8 mouse cellular contexts compared by ENCODE assay signal in the genomic region with DNA sequence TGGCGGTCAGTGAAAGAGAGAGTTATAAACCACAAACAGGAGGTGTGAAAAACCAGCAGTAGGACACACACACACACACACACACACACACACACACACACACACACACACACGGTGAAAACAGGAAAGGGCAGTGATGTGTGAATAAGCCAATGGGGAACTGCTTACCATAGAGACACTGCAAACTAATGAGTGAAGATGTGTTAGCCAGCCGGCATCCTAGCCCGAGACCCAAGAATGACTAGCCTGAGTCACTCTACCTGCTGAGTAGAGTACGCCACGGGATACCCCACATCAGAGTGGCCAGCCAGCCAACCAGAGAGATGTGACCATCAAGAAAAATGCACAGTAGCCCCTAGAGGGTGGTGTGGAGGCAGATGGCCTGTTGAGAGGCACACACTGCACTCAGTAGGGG. TPM values are rescaled to one million over a fixed set of nuclear protein-coding genes. Genes with fewer than 3 reads are reported as not detected.
A peak's percentile ranks its signal among the peaks of the same experiment; 100 is the strongest.
DNase-seq lines count a peak whose midpoint lies in the region; ATAC-seq lines count a peak whose summit lies in the region.

No protein-coding gene starts in this region.

- no peak for DNase-seq in heart, embryonic 10.5 days (ENCODE audit: low spot score)
- DNase-seq in heart, postnatal 4 days: no peak
- DNase-seq in B cell, adult 2 months: peak; percentile 52
- no peak for DNase-seq in embryonic facial prominence, embryonic 10.5 days (ENCODE audit: low spot score)
- no peak for DNase-seq in testis, postnatal 14 days (ENCODE audit: low spot score)

- H3K9ac ChIP-seq in liver, embryonic 12.5 days: no peak overlapping the region
- H3K9ac ChIP-seq in stomach, embryonic 15.5 days: no peak overlapping the region

- no peaks in the 10 kb centered on the region for H3K36me3 ChIP-seq in heart, embryonic 10.5 days
- no peaks in the 10 kb centered on the region; the same call in 1 of the 2 replicates for H3K36me3 ChIP-seq in embryonic facial prominence, embryonic 10.5 days (replicated peaks)
- no peaks in the 10 kb centered on the region for H3K36me3 ChIP-seq in liver, embryonic 12.5 days
- H3K36me3 ChIP-seq in stomach, embryonic 15.5 days: no peaks in the 10 kb centered on the region

- no peaks in the 10 kb centered on the region for H3K9me3 ChIP-seq in heart, embryonic 10.5 days
- no peaks in the 10 kb centered on the region for H3K9me3 ChIP-seq in embryonic facial prominence, embryonic 10.5 days
- no peaks in the 10 kb centered on the region for H3K9me3 ChIP-seq in liver, embryonic 12.5 days (replicated peaks)
- no peaks in the 10 kb centered on the region for H3K9me3 ChIP-seq in stomach, embryonic 15.5 days

- H3K4me2 ChIP-seq in liver, embryonic 12.5 days: peak overlapping the region; percentile 62
- H3K4me2 ChIP-seq in stomach, embryonic 15.5 days: peak overlapping the region; percentile 54

- H3K4me3 ChIP-seq in heart, embryonic 10.5 days: peak overlapping the region; percentile 57
- peak overlapping the region; percentile 54 for H3K4me3 ChIP-seq in embryonic facial prominence, embryonic 10.5 days
- no peak overlapping the region for H3K4me3 ChIP-seq in liver, embryonic 12.5 days
- no peak overlapping the region; the same call in 1 of the 2 replicates for H3K4me3 ChIP-seq in stomach, embryonic 15.5 days (replicated peaks)

- H3K27ac ChIP-seq in heart, embryonic 10.5 days: 0 out of 2 replicates have a peak overlapping the region, but pooled peaks have one; percentile 37
- no peak overlapping the region for H3K27ac ChIP-seq in embryonic facial prominence, embryonic 10.5 days (replicated peaks)
- no peak overlapping the region for H3K27ac ChIP-seq in liver, embryonic 12.5 days
- H3K27ac ChIP-seq in stomach, embryonic 15.5 days: no peak overlapping the region

- peaks cover 24% of the 10 kb centered on the region for H3K4me1 ChIP-seq in heart, embryonic 10.5 days
- H3K4me1 ChIP-seq in embryonic facial prominence, embryonic 10.5 days: peaks cover 27% of the 10 kb centered on the region
- H3K4me1 ChIP-seq in liver, embryonic 12.5 days: peaks cover 9% of the 10 kb centered on the region
- peaks cover 12% of the 10 kb centered on the region for H3K4me1 ChIP-seq in stomach, embryonic 15.5 days

- 14% methylated on average over 6 of the region's 6 CpGs for WGBS in heart, embryonic 10.5 days
- 11% methylated on average over 6 of the region's 6 CpGs for WGBS in embryonic facial prominence, embryonic 10.5 days
- 11% methylated on average over 6 of the region's 6 CpGs for WGBS in liver, embryonic 12.5 days (ENCODE audit: insufficient replicate concordance)
- 12% methylated on average over 6 of the region's 6 CpGs for WGBS in stomach, embryonic 15.5 days

- no peak for ATAC-seq in liver, embryonic 12.5 days
- ATAC-seq in stomach, embryonic 15.5 days (ENCODE audit: insufficient read depth, low FRiP score, low read depth): no peak
- ATAC-seq in inflammation-experienced regulatory T-cells, adult 6 months: no peak

- peaks cover 99% of the 10 kb centered on the region for H3K27me3 ChIP-seq in heart, embryonic 10.5 days (ENCODE audit: insufficient read depth, poor library complexity, severe bottlenecking)
- peaks cover 90% of the 10 kb centered on the region for H3K27me3 ChIP-seq in embryonic facial prominence, embryonic 10.5 days (replicated peaks; ENCODE audit: low read depth, poor library complexity, severe bottlenecking)
- peaks cover 98% of the 10 kb centered on the region for H3K27me3 ChIP-seq in liver, embryonic 12.5 days (replicated peaks)
- H3K27me3 ChIP-seq in stomach, embryonic 15.5 days (replicated peaks): peaks cover 59% of the 10 kb centered on the region

RNA-seq across cellular contexts. Expression of gene Ttbk1, which starts 3.0 kb away (rescaled TPM):
- polyA plus RNA-seq in heart, embryonic 10.5 days (2016; fragmentation: Nextera tagmentation; extraction: Ambion mirVana): 0.09 and 0.14 TPM in 2 replicates
- under 1 TPM; 0.33 to 0.45 TPM for total RNA-seq in heart, postnatal 4 days (2021)
- 0.67 and 0.80 TPM in 2 replicates for polyA plus RNA-seq in embryonic facial prominence, embryonic 10.5 days (2016; fragmentation: Nextera tagmentation; extraction: Ambion mirVana)
- polyA plus RNA-seq in liver, embryonic 12.5 days (2016; fragmentation: Nextera tagmentation; extraction: Ambion mirVana): 0.02 and 0.11 TPM in 2 replicates
- 0.27 and 0.31 TPM in 2 replicates for polyA plus RNA-seq in stomach, embryonic 15.5 days (2015; fragmentation: Nextera tagmentation; extraction: Ambion mirVana)
- polyA plus RNA-seq in inflammation-experienced regulatory T-cells, adult 6 months (2017; shearing (Covaris generic)): 1 to 10 TPM in 1 of 3 experiments, under 1 TPM in 2; 0.57 to 1.2 (median 0.58) TPM

RNA-seq across cellular contexts. Expression of gene Dnph1, which starts 12.0 kb away (rescaled TPM):
- polyA plus RNA-seq in heart, embryonic 10.5 days (2016; fragmentation: Nextera tagmentation; extraction: Ambion mirVana): 36.5 and 52.8 TPM in 2 replicates
- 10 to 100 TPM in 1 of 2 experiments, 1 to 10 TPM in 1; 9.5 to 10.2 TPM for total RNA-seq in heart, postnatal 4 days (2021)
- 79.9 and 81.6 TPM in 2 replicates for polyA plus RNA-seq in embryonic facial prominence, embryonic 10.5 days (2016; fragmentation: Nextera tagmentation; extraction: Ambion mirVana)
- 38.5 and 39.3 TPM in 2 replicates for polyA plus RNA-seq in liver, embryonic 12.5 days (2016; fragmentation: Nextera tagmentation; extraction: Ambion mirVana)
- polyA plus RNA-seq in stomach, embryonic 15.5 days (2015; fragmentation: Nextera tagmentation; extraction: Ambion mirVana): 47.7 and 49.7 TPM in 2 replicates
- 10 to 100 TPM in 1 of 3 experiments, 1 to 10 TPM in 2; 4.6 to 17.6 (median 6.8) TPM for polyA plus RNA-seq in inflammation-experienced regulatory T-cells, adult 6 months (2017; shearing (Covaris generic))

RNA-seq across cellular contexts. Expression of gene Slc22a7, which starts 46.2 kb away (rescaled TPM):
- 0.15 and 0.30 TPM in 2 replicates for polyA plus RNA-seq in heart, embryonic 10.5 days (2016; fragmentation: Nextera tagmentation; extraction: Ambion mirVana)
- not detected for total RNA-seq in heart, postnatal 4 days (2021)
- polyA plus RNA-seq in embryonic facial prominence, embryonic 10.5 days (2016; fragmentation: Nextera tagmentation; extraction: Ambion mirVana): not detected in 2 replicates
- not detected in 2 replicates for polyA plus RNA-seq in liver, embryonic 12.5 days (2016; fragmentation: Nextera tagmentation; extraction: Ambion mirVana)
- polyA plus RNA-seq in stomach, embryonic 15.5 days (2015; fragmentation: Nextera tagmentation; extraction: Ambion mirVana): not detected in 2 replicates
- polyA plus RNA-seq in inflammation-experienced regulatory T-cells, adult 6 months (2017; shearing (Covaris generic)): not detected

RNA-seq across cellular contexts. Expression of gene Crip3, which starts 55.7 kb away (rescaled TPM):
- 0.54 and 0.83 TPM in 2 replicates for polyA plus RNA-seq in heart, embryonic 10.5 days (2016; fragmentation: Nextera tagmentation; extraction: Ambion mirVana)
- under 1 TPM; 0.36 to 0.52 TPM for total RNA-seq in heart, postnatal 4 days (2021)
- polyA plus RNA-seq in embryonic facial prominence, embryonic 10.5 days (2016; fragmentation: Nextera tagmentation; extraction: Ambion mirVana): 0.77 TPM in 1 of 2 replicates, not detected in the other
- 0.25 TPM in 1 of 2 replicates, not detected in the other for polyA plus RNA-seq in liver, embryonic 12.5 days (2016; fragmentation: Nextera tagmentation; extraction: Ambion mirVana)
- 1.3 and 1.9 TPM in 2 replicates for polyA plus RNA-seq in stomach, embryonic 15.5 days (2015; fragmentation: Nextera tagmentation; extraction: Ambion mirVana)
- polyA plus RNA-seq in inflammation-experienced regulatory T-cells, adult 6 months (2017; shearing (Covaris generic)): not detected

Comparison
In these comparisons a context has a peak if more than half of its experiments do, and no peak if none do; other contexts are left out.
1. DNase-seq: peak in B cell, adult 2 months (2 of 2); none in heart, embryonic 10.5 days (single experiment), heart, postnatal 4 days (single experiment), embryonic facial prominence, embryonic 10.5 days (single experiment) and testis, postnatal 14 days (single experiment).
2. H3K4me3 ChIP-seq: peak in heart, embryonic 10.5 days (single experiment) and embryonic facial prominence, embryonic 10.5 days (single experiment); none in liver, embryonic 12.5 days (single experiment) and stomach, embryonic 15.5 days (single experiment).